Mouse (Mus musculus) CD4-positive helper T cell, adult 2 months (primary cell): Measurements from ENCODE around the gene 2310030G06Rik.

ENCODE experiments used
- DNase-seq: peaks from one replicate; pipeline ENCODE4 v3.0.0-alpha.2; 2012; ENCODE audit warnings: low read depth, missing footprints, low spot score

2310030G06Rik gene

DNA sequence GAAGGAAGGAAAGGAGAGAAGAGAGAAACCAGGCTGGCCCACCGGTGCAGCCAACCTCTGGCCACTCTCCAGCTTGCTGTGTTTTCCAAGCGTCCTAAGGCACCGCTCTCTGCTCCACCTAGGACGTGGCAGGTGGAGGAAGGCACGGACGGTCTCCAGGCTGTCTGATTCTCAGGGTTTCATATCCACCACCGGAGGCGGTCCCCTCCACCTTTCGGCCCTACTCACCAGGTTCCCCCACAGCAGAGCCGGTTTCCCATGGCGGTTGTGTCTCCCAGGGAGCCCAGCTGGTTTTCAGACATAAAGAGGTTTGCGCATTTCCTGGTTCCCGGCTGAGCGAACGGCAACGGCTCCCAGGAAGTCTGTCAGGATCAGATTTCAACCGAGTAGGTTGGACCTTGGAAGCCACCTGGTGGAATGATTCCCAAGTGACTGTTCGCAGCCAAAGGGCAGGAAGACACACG, at the start of gene 2310030G06Rik:
Gene 2310030G06Rik (minus strand): TSS at position 323 of the 464 bp plus-strand sequence.
- DNase-seq, result no peak

- DNase-seq, result no peak
Measured at GRCm38 (mm10) chr9:50795266-50795665, 48.9 kb upstream of the 2310030G06Rik start.

DNA sequence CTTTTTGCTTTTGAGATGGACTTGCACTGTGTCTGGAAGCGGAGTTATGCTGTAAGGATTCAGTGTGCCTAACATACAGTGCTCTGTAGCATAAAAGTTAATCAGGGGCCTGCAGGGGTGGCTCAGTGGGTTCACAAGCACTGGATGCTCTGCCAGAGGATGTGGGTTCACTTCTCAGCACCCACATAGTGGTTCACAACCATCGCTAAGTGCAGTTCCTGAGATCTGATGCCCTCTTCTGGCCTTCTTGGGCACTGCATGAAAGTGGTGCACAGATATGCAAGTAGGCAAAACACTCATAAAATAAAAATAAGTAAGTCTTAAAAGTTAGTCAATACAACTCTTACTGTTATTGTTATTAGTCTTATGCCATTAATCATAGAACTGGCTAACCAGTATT, 35.8 kb upstream of the 2310030G06Rik start:
- DNase-seq, result peak; percentile 61

- DNase-seq, result no peak
Measured at GRCm38 (mm10) chr9:50776162-50776760, 29.9 kb upstream of the 2310030G06Rik start.

DNA sequence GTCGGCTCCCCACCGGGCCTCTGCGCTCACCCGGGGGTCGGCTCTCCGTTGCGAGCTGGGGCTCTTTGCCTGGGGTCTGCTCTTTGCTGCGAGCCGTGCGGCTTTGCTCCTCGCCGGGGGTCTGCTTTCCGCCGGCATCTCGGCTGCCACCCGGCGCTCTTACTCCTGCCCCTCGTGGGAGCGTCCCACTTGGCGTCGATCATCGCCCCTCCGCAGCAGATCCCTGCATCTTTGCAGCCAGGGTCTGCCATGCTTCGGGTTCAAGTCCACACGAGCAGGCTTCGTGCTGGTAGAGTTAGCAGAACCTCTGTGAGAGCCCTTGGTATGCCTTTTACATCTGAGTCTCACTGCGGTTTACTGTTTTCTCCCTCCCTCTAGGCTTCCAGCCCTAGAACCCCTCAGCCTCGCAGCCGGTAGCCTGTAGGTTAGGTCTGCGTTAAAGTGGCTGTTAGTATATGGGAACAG, 29.4 kb upstream of the 2310030G06Rik start:
- DNase-seq, result peak; percentile 23

DNA sequence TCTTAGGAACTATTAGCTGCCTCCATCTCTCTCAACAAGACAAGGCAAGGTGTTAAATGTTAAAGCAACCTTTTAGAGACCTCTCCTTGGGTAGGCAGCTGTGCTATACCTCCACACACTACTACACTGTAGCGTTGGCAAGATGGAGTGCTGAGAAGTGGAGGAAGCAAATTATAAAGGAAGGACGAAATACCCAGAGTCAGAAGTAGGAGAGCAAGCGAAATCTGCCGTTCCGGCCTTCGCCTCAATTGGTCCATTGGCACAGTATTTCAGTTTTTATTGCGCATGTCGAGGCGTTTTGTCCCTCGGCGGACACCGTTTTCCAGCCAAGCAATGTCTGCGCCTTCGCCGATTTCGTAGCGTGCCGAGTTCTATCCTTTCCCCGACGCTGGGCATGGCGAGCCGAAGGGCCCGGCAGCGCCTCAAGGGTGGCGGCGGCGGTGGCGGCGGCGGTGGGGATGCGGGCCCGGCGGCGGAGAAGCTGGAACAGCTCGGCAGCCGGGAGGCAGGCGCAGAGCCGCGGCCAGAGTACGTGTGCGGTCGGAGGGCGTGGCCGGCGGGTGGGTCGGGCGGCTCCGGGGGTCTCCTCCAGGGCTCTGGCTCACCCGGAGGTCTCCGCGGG, 28.8 kb upstream of the 2310030G06Rik start, which contains the start of the genes Alg9 and 1110032A03Rik:
Gene Alg9 (plus strand): TSS at position 29 of the 622 bp plus-strand sequence.
Gene 1110032A03Rik (minus strand): TSS at position 530 of the 622 bp plus-strand sequence.
- peak; percentile 90 for DNase-seq

GRCm38 (mm10) chr9:50774026-50774462, 27.7 kb upstream of the 2310030G06Rik start:
- DNase-seq, result no peak

DNA sequence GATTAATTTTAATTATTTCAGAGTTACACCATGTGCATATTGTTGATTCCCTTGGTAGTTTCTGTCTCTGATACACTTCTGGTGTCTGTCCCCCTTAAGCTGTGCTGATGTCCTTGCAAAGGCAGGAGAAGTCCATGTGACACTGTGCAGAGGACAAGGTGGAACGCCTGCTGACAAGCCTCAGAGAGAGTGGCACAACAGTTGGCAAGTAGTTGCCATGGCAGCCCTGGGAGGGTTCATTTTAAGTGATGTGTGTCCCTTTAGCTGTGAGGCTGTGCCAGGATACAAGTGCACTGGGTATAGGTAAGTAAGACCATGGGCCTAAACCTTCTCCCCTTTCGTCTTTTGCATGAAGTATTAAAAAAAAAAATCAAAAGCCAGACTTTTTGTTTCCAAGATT, 23.7 kb upstream of the 2310030G06Rik start:
- DNase-seq, result no peak

DNA sequence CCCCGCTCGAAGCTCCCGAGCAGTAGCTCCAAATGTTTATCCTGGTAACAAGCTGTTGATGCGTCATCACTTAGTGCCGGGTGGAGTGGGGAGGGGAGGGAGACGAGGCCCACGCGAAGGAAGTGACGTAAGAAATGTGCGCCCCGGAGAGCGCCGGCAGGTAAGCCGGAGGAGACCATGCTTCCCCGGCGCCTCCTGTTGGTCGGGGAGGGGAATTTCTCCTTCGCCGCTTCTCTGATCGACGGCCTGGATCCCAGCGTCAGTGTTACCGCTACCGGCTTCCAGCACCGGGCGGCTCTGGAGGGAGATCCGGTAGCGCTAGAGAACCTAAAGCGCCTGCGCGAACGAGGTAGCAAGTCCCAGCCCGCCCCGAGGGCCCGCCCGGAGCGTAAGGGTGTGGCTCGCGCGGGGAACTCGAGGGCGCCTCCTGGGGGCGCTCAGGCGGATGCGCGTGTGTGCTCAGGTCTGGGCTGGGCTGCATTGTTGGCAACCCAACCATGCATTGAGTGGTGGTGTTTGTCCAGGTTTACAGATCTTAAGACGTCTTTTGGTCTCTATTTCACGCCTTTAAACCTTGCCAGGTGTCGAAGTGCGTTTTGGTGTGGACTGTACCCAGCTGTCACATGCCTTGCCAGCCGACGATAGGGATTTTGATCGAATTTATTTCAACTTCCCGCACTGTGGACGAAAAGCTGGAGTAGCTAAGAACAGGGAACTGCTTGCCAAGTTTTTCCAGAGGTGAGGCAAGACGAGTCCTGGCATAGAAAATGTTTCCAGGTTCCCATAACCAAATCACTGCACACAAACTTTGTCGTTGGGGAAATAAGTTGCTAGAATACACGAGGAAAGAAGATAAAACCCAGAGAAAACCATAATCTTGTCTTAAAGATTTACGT, 22.0 kb upstream of the 2310030G06Rik start, which contains the start of gene Fdxacb1:
Gene Fdxacb1 (plus strand): TSS at position 130 of the 896 bp plus-strand sequence.
- DNase-seq, result peak; percentile 99

DNA sequence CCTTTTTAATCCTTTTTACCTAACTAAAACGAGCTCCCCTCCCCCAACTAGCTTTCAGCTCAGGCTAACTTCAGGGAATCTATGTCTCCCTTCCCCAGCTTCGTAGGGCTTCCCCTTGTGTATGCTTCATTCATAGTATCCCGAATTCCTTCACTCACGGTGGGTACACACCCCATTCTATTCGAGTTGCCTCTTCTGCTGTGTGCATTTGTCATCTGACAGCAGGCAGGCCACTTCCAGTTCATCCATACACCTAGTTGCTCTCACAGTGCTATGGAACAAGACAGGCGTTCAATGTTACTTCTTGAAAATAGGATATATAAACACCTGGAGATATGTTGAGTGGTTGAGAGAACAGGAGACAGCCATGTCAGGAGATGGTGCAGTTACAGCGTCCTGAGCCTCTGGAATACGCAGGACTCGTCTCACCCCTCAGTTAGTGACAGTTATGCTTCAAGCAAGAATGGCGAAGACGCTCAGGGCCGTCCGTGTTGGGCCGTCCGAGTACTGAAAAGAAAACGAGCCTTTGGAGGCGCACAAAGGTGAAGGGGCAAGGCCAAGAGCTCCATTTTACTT, 21.3 kb upstream of the 2310030G06Rik start:
- no peak for DNase-seq

DNA sequence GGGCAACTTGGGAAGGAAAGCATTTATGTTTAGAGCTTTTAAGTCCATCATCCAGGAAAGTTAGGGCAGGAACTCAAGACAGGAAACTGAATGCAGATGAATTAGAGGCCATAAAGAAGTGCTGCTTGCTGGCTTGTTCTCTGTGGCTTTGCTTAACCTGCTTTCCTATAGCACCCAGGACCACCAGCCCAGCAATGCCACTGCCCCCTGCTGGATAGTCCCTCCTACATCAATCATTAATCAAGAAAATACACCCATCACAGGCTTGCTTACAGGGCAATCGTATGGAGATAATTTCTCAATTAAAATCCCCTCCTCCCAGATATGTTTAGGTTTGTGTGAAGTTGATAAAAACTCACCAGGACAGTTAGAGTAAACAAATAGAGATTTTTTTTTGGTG, 17.0 kb upstream of the 2310030G06Rik start:
- no peak for DNase-seq

DNA sequence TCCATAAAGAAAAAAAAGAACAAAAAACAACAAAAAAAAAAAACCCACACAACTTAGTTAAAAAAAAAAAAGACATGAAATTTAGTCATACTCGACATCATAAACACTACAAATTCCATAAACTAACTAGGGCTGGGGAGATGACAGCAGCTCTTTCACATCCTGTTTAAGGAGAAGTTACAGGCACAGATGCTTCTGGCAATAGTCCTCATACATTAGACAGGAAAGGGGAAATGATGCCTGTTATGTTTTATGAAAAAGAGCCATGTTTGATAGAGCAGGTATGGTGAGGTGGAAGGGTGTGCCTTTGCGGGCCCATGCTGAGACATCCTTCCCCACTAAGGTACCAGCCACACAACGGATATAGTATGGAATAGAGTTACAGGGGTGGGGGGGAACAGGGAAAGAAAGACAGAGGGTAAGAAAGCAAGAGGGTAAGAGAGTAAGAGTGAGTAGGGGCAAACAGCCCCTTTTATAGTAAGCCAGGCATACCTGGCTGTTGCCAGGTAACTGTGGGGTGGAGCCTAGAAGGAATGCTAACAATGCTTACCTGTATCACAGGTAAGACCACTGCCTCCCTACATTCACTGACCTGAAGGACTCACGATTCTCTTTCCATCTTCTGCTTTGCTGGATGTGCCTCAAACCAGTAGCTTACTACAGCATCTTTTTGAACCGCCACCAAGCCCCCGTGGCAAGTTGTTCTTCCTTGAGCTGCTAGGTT, 15.3 kb upstream of the 2310030G06Rik start:
- no peak for DNase-seq

DNA sequence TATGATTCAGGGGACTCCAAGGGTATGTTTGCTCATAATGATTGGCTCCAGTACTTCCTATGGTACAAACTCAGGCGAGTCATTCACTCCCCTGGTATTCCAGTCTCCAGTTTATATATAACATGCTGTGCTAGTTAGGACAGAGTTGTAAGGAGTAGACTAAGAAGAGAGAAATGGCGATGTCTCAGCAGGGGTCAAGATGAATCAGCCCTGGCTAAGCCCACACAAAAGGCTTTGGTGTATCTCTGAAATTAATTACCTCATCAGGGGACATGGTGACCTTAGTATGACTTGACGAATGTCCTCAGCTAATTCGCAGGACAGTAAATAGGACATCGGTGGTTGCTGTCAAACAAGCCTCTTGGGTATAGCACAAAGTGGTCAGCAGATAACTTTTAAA, 10.4 kb upstream of the 2310030G06Rik start:
- DNase-seq, result no peak

DNA sequence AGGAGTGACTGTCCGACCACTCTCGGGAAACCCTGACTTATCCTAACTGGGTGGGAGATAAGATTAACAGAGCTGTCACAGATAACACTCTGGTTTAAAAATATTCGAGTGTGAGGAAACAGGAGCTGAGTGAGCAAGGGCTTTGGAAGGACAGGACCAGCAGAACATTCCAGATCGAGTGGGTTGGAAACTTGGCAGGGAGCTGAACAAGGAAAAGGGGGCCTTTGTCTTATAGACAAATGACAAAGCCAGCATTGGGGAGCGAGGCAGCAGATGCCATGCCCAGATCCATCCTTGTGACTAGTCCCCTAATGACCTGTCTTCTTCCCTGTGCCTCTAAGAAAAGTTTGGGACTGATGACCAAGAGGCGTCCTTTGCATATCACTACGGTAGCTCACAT, 7.6 kb upstream of the 2310030G06Rik start:
- DNase-seq, result no peak

DNA sequence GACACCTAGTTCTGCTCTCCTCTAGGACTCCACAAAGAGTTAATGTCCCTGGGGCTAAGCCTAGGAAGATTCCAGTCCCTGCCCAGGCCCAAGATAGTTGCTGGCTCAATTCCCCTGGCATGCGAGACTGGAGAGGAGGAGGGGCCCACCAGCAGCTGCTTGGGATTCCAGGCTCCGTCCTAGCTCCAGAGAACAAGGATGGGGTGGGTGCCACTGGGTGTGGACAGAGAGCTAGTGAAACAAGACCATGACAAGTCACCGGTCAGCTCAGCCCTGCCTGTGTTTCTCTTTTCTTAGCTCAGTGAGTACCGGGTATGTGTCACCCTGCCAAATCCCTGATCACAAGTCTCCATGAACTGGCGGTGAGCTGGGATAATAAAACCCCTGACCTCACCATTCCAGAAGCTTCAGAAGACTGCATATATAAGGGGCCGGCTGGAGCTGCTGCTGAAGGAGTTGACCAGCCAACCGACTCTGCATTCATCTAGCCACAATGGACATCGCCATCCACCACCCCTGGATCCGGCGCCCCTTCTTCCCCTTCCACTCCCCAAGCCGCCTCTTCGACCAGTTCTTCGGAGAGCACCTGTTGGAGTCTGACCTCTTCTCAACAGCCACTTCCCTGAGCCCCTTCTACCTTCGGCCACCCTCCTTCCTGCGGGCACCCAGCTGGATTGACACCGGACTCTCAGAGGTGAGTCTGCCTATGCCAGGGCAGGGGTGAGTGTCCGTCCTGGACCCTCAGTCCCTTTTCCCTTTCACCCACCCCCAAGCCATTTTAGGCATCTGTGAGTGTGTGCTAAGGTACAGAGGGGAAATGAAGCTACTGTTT, 6.7 kb upstream of the 2310030G06Rik start:
- no peak for DNase-seq

GRCm38 (mm10) chr9:50752054-50752602, 5.8 kb upstream of the 2310030G06Rik start, which contains the start of gene Hspb2:
Gene Hspb2, minus strand, starts transcription at chr9:50752354.
- no peak for DNase-seq

DNA sequence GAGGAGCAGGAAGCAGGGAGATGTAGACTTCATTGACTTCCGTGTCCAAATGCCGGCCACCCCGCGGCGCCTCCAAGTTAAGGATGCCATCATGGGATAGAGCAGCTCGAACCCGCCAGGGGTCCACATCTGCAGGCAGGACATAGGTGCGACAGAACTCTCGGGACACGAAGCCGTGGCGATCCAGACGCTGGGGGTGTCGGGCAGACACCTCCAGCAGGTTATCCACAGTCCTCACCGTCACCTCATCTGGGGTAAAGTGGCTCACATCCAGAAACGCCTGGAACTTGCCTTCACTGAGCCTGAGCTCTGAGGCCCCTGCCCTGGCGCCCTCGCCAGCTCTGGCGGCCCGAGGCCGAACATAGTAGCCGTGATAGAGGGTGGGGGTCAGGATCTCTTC, 5.0 kb upstream of the 2310030G06Rik start, which contains the start of gene Cryab:
Gene Cryab (plus strand): TSS at position 3 of the 400 bp plus-strand sequence.
- no peak for DNase-seq

- no peak for DNase-seq
Measured at GRCm38 (mm10) chr9:50750706-50751105, 4.4 kb upstream of the 2310030G06Rik start.

GRCm38 (mm10) chr9:50745806-50746205, 530 bp downstream of the 2310030G06Rik start:
- no peak for DNase-seq
